Mouse (Mus musculus): Measurements from ENCODE around the gene Zfp758. TPM values are rescaled to one million over a fixed set of nuclear protein-coding genes. Genes with fewer than 3 reads are reported as not detected.

Gene Zfp758
- polyA plus RNA-seq, 1 experiment from 2014 or later = 13.9 TPM

- under 1% methylated on average over 27 of the region's 29 CpGs for WGBS
- H3K36me3 ChIP-seq (ENCODE audit: control insufficient read depth, insufficient read depth, low read length) = no peaks in the 10 kb centered on the region
- no peaks in the 10 kb centered on the region for H3K4me1 ChIP-seq (replicated peaks; ENCODE audit: control insufficient read depth, insufficient read depth, low read length)
- DNase-seq (ENCODE audit: low spot score) (peak; percentile 90), ATAC-seq (ENCODE audit: low FRiP score) (peak; percentile 97)
- H3K27ac ChIP-seq (ENCODE audit: low read depth, low read length) = peak within 1 kb of the TSS; percentile 80
- H3K9me3 ChIP-seq (ENCODE audit: control insufficient read depth, low read length) = no peaks in the 10 kb centered on the region
- peak within 1 kb of the TSS; percentile 54 for H3K4me2 ChIP-seq (replicated peaks; ENCODE audit: low read depth, low read length)
- H3K4me3 ChIP-seq (ENCODE audit: low read depth, low read length) = peak within 1 kb of the TSS; percentile 61
- H3K9ac ChIP-seq (ENCODE audit: low read depth, low read length) = peak within 1 kb of the TSS; percentile 55
- H3K27me3 ChIP-seq (ENCODE audit: control insufficient read depth, insufficient read depth, low read length) = no peaks in the 10 kb centered on the region
Observed at GRCm38 (mm10) chr17:22423952-22424617, 62.8 kb downstream of the Zfp758 start, which contains the start of gene Zfp946. TSS of gene Zfp946 (plus strand) at chr17:22424222.

GRCm38 (mm10) chr17:22424636-22425354, 63.5 kb downstream of the Zfp758 start:
- DNase-seq (ENCODE audit: low spot score) (peak; percentile 32), ATAC-seq (ENCODE audit: low FRiP score) (peak; percentile 23; the same call in 1 of the 2 replicates)
- Histone ChIP-seq H3K4me3 (ENCODE audit: low read depth, low read length) (peak overlapping the region; percentile 61), H3K27ac (ENCODE audit: low read depth, low read length) (no peak overlapping the region), H3K4me1 (replicated peaks; ENCODE audit: control insufficient read depth, insufficient read depth, low read length) (no peaks in the 10 kb centered on the region), H3K27me3 (ENCODE audit: control insufficient read depth, insufficient read depth, low read length) (no peaks in the 10 kb centered on the region), H3K9me3 (ENCODE audit: control insufficient read depth, low read length) (no peaks in the 10 kb centered on the region), H3K4me2 (replicated peaks; ENCODE audit: low read depth, low read length) (peak overlapping the region; percentile 54), H3K9ac (ENCODE audit: low read depth, low read length) (peak overlapping the region; percentile 55; the same call in 1 of the 2 replicates), H3K36me3 (ENCODE audit: control insufficient read depth, insufficient read depth, low read length) (no peaks in the 10 kb centered on the region)
- WGBS = 3% methylated on average over 12 of the region's 12 CpGs

Other genes with a start within 250 kb of the Zfp758 start
- 2.1 and 2.4 TPM in 2 replicates for gene Zfp947, start 195.3 kb upstream of the Zfp758 start, polyA plus RNA-seq (2014; fragmentation: Nextera tagmentation; extraction: Ambion mirVana)
- gene Zfp994, start 135.8 kb upstream of the Zfp758 start, polyA plus RNA-seq (2014; fragmentation: Nextera tagmentation; extraction: Ambion mirVana) = 3.7 and 3.8 TPM in 2 replicates
- gene CT030661.1, start 46.6 kb upstream of the Zfp758 start, polyA plus RNA-seq (2014; fragmentation: Nextera tagmentation; extraction: Ambion mirVana) = 12.9 and 13.1 TPM in 2 replicates
- gene Zfp944, start 53 bp upstream of the Zfp758 start, polyA plus RNA-seq (2014; fragmentation: Nextera tagmentation; extraction: Ambion mirVana) = 16.9 and 17.3 TPM in 2 replicates
- 33.0 and 35.6 TPM in 2 replicates for gene Zfp946, start 62.8 kb downstream of the Zfp758 start, polyA plus RNA-seq (2014; fragmentation: Nextera tagmentation; extraction: Ambion mirVana)
- gene Vmn2r111, start 212.0 kb downstream of the Zfp758 start, polyA plus RNA-seq (2014; fragmentation: Nextera tagmentation; extraction: Ambion mirVana) = not detected in 2 replicates
- not detected in 2 replicates for gene Vmn2r112, start 239.5 kb downstream of the Zfp758 start, polyA plus RNA-seq (2014; fragmentation: Nextera tagmentation; extraction: Ambion mirVana)